Mouse (Mus musculus) neural tube, embryonic 10.5 days (tissue): Measurements from ENCODE around the gene Adamtsl1.

Source experiments
- DNase-seq: peaks from one replicate; pipeline ENCODE4 v3.0.0-alpha.2; 2017; ENCODE audit warnings: low spot score; ENCODE audit errors: extremely low spot score

Gene Adamtsl1

DNA sequence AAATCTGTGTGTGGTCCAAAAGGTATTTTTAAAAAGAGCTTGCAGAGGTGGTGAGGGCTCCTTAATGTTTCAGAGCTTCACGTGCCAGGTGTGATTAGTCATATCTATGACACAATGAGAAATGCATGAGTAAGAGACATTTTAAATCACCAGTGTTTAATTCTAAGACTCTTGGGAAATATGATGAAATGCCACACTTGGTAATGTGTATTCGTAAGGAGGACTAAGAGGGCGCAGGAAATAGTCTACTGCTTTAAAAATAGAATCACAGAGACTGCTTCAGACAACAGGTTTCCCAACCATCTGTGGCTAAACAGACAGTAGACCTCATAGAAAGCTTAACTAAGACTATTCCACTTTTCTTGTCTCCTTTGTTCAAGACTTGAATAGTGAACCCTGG, 406.5 kb downstream of the Adamtsl1 start:
- no peak for DNase-seq

DNA sequence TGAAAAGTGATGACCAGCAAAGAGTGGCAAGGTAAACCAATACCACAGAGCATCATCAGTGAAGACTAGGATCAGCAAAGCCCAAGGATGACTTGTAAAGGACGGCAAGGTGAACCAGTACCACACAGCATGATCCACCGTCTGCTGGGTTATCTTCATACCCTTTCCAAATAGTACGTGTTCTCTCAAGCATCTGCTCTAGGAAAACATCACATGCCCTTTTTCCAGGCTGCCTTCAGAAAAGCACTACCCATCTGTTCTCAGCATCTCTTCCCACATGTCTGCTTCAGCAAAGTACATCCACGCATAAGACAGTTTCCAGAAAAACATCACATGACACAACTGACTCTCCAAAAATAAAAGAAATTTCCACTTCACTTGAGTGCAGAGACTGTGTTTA, 408.8 kb downstream of the Adamtsl1 start:
- no peak for DNase-seq

DNA sequence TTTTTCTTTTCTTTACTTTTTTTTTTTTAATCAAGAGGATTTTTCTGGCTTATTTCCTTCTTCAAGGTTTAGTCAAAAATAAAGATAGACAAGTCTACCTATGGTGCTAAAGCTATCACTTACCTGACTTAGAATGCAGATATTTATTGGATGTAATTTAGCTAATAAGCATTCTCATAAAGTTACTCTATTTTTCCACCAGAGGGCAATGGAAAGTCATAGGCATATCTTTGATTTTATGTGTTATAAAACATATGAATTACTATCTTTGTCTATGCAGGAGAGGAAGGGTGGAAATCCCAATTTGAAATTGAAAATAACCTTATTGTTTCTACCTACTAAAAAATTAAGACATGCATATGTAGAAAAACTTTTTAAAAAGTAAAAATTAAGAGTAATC, 418.2 kb downstream of the Adamtsl1 start:
- DNase-seq, result no peak

DNA sequence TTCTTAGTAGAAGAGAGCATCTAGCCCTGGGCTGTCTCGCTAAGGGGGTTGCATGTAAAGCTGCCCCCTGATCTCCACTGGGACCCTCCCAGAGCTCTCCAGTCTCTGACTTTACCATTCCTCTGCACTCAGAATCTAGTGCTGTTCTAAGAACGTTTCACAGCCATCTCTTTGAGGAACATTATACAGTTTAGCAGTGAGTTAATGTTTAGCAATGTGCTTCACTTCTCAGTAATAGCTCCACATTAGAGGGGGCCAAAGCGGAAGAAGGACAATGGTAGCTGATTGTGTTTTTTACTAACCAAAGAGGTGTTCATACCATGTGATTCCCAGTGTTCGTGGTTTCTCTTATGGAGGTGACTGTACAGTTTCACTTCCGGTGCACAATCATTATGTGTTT, 425.5 kb downstream of the Adamtsl1 start:
- DNase-seq, result no peak

DNA sequence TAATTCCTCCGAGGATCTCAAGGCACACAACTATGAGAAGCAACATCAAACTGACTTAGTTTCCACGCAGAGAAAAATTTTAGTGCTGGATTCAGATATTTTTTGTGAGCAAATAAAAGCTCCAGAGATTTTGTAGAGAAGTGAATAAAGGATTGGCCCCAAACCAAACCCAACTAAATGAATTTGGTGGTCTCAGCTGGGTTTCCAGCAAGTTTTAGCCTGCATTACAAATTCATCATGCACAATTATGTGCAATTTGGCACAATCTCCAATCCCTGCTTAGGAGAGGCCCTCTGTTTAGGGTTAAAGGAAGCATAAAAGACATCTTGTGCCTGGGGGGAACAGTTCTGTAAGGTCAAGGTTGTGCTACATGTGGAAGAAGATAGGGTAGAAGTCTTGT, 427.9 kb downstream of the Adamtsl1 start:
- no peak for DNase-seq

DNA sequence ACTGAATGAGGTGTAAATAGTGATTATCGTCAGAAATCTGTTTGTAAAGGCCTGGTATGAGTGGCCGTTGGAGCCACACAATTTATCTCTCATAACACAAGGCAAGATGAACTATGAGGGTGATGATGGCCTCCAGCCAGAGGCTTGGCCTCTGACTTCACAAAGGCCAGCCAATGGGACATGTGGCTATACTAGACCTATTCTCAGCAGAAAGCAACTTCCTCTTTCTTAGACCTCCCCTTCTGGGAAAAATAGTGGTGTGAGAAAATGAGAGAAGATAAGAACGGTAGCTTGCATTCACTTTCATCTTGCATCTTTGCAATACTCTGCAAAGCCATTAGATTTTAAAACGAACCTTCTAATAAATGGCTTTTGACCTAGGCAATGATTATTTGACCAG, 439.6 kb downstream of the Adamtsl1 start:
- no peak for DNase-seq

DNA sequence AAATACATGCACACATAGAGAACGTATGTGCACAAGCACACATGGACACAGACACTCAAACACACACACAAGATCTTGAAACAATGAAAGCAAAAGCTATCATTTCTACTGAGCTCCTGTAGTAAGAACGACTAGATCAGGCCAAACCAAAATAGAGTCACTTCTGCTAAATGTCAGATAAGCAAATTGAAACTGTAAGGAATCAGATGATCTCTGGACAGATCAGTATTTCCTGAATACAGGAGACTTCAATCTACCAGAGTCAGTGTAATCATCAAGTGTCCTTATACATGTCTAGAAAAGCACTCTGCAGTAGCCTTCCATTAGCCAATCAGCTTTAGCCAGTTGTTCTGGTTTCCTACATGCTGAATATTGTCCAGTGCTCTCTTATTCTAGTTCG, 441.4 kb downstream of the Adamtsl1 start:
- no peak for DNase-seq

DNA sequence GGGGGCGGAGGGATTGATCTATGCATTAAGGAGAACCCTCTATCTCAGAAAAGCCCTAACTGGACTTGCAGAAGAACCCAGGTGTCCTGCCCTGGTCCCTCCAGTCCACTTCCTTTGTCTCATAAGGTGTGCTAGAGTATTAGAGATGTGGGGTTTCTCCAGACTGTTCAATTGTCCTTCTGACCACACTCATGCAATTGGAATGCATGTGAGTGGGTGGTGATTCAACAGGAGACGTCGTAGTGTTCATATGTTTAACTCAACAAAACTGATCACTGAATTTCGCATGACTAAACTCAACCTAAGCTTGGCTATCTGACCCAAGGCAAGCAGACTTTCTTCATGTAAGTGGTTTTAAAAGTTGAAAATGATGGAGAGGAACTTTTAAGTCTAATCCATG, 443.3 kb downstream of the Adamtsl1 start:
- DNase-seq, result no peak

DNA sequence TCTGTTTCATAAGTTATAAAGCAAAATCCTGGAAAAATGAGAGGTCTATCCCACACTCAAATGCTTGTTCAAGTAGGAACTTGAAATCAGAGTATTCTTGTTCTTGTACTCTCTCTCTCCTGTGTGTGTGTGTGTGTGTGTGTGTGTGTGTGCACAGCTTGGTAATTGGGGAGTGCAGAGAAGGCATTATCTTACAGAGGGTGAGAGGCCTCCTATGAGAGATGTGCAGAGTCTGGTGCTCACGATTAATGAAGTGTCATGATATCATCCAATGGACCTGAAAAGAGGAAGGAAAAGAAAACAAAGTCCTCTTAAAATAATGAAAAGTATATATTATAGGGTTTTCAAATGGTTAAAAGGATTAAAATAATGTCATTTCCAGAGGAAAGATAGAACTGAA, 443.9 kb downstream of the Adamtsl1 start:
- no peak for DNase-seq

DNA sequence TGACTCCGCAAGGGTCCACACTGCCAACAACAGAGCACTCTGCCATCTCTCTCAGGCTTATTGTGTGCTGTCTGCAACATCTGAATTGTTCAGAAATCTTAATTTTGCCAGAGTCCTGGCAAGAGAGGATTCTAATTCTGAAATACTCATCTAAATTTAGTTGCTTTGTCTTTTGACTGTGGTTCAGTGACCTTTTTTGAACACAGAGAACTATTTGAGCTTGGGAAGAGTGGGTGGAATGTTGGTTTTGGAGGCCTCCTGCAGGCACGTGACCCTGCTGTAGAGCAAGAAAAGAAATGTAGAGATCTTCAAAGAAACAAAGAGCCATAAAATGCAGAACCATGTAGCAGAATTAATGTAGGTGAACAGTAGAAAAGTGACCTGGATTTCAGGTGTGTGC, 445.0 kb downstream of the Adamtsl1 start:
- DNase-seq, result no peak

DNA sequence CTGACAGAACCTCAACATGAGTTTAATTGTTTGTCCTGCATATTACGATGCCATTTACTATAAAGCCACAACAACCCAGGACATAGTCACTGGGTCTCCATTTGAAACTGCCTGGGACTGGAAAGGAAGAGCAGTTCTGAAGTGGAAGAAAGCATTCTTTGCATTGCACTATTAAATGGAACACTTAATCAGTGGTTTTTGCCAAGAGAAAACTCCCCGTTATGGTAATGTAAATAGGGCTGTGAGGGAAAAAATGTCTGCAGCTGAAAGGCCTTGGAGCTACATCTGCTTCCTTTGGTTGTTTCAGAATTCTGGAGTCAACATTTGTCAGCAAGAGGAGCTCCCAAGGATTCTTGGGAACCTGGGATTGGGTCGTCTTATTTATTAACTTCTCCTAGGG, 462.2 kb downstream of the Adamtsl1 start:
- no peak for DNase-seq

DNA sequence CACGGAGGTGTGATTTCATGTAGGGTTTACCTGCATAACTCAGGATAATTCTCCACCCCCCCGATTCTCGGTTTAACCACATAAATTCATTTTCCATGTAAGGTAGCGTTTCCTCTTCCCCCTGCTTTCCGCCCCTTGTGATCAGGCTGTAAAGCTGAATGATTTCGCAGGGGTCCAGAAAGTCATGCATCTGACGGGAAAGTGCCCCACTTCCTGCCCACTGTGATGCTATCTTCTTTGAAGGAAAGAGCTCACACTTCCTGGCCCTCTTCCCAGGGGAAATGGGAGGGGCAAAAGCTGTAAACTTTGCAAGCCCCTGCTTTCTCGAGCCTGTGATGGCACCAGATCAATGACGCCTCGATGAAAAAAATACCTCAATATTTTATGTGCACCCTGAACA, 465.2 kb downstream of the Adamtsl1 start:
- DNase-seq, result no peak

DNA sequence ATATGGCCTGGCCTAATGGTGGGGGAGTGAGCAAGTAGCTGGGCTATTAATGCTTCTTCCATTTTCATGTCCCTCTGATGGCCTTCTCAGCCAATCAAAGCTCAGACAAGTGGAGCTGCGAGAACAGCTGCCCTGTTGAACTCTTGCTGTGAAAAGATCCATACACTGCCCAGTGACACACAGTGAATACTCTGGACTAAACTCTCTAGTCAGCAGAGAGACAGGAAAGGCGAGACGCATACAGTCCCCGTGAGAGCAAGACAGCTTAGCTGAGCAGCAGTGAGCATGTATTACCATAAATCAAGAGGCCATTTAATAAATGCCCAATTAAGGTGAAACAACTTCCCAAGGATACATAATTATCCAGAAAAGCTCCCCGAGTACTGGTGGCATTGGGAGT, 492.6 kb downstream of the Adamtsl1 start:
- no peak for DNase-seq

DNA sequence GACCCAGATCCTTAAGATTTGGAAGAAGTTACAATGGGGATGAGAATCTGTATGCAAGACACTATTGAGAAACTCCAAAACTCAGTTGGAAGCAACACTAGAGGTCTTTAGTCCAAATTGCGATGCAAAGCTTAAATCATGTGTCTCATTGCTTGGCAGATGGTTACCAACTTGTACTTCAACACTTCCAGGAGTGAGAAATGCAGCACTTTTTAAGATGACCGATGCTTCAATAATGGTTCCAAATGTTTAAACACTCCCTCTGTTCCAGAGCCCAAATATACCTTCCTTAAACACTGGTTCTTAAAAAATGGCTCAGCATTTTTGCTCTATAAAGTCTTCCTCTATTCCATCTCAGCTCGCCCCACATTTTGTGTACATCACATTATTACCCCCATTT, 499.7 kb downstream of the Adamtsl1 start:
- no peak for DNase-seq

DNA sequence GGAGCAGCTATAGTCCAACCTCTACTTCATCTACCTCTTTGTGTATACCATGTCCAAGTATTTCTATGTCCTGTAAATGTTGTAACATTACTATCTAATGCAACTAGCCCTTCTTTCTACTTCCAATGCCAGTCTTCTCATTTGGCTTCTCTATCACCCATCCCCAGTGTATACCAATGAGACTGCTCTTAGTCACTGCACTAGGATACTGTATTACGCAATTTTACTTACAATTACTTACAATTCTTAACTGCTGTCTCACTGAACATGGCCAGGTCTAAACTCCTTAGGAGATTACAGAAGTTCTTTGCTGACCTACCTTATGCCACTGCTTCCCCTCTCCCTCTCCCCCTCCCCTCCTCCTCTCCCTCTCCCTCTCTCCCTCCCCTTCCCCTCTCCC, 505.0 kb downstream of the Adamtsl1 start:
- no peak for DNase-seq

DNA sequence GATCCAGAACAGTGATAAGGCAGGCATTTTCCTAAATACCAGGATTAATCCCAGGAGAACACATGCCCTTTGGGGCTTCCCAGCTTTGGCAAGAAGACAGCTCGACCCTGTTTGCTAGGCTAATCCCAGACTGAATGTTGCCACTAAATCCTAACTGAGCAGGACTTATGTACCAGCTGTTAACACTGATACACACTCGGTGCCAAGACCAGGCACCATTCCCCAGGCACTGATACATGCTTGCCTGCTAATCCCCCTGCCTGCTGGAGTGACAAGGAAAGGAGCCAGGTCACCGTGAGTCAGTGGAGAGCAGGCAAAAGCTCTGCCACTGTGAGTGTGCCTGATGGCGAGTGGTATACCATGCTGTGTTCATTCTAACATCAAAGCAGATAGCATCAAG, 505.6 kb downstream of the Adamtsl1 start:
- no peak for DNase-seq

DNA sequence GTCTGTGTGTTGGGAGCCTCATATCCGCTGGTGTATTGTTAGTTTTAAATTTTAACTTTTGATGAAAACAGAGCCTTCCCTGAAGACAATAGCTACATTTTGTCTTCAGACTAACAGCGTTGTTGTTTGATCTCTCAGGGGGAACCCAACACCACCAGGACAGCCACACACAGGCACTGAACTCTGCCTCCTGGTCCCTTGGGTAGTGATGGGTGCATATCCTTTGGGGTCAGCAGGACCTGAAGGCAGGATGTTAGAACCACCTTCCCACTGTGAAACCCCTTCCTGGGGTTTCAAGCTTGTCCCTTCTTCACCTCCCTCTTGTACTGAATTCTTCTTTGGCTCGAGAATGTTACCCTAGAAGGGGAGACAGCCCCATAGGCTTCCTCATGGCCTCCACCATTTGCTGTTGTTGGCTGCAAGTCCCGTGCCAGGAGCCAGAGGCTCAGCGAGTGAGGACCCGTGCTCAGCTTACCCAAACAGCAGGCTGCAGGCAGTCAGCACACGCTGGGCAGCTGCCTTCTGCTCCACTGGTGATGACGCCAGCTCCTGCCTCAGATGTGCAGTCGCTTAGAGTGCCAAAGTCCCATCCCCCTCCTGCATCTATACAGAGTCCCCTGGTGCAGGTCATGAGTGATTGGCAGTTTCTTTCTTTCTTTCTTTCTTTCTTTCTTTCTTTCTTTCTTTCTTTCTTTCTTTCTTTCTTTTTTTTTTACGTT, 506.6 kb downstream of the Adamtsl1 start:
- peak; percentile 22 for DNase-seq

DNA sequence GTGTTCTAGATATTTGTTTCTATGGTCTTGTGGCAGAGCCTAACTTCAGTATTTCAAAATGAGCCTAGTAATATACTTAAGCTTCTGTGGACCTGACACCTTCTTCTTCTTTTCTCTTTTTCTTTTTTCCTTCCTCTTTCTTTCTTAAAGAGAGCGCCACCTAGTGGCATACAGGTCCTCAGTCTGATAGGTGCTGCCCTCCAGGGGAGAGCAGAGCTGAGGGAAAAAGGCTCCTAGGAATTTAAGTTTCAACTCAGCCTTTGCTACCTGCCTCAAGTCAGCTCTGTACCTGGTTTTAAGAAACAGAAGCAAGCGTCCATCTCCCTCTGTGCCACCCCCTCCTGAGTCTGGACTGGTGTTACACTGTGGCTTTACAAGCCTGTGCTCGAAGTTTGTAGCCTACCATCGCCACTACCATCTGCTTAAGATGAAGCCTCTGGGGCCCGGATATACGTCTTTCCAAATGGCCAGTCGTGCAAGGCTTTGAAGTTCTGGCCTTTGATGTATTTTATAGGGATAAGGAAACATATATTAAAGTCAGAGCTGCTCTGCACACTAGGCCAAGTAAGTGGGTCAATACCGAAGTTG, 510.7 kb downstream of the Adamtsl1 start:
- DNase-seq, result peak; percentile 37

DNA sequence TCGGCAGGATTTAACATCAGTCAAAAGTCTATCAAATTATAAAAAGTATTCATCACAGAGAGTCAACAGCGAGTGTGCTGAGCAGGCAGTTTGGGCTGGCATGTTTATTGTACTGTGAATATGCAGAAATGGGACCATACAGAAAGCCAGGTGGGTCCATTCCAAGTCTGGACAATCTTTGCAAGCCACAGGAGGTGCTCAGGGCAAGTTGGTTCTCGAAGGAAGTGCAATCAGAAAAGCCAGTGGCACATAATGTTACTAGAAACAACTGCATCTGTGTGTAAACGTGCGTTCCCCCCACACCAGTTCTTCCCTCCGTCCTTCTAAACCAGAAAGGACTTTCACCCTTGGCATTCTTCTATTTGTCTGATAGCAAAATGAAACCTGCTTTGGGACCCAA, 515.5 kb downstream of the Adamtsl1 start:
- no peak for DNase-seq

DNA sequence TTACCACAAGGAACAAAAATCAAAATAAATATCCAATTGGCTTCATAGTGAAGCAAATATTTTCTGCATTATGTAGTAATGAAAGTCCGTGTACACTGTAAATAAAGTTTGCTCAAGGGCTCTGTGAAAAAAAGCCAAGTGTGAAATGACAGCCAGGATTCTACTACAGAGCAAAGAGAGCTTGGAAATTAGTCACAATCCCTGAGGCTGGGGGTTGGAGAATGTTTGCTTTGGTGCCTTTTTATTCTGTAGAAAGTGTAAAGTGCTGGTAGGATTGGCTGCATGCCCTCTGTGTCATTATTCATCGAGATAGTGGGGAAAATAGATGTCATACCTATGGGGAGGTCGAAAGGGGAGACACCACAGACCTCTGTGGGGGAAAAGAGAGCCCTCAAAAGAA, 516.2 kb downstream of the Adamtsl1 start:
- no peak for DNase-seq

DNA sequence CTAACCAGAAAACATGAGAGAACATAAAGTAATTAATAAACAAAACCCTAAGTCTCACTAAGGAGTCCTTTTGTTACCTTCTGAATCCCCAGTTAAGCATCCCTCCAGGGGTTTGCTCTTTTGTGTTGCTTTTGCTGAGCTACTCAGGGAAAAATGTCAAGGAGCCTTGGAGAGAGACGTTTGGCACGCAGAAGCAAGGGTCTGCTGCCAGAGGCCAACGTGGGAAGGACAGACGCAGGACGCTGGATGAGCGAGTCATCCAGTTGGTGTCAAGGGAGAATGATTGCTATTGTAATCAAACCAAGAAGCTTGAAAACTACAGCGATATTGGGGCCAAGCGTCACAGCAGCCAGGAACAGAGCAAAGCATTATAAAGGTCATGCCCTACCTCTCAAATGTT, 517.1 kb downstream of the Adamtsl1 start:
- DNase-seq, result no peak

DNA sequence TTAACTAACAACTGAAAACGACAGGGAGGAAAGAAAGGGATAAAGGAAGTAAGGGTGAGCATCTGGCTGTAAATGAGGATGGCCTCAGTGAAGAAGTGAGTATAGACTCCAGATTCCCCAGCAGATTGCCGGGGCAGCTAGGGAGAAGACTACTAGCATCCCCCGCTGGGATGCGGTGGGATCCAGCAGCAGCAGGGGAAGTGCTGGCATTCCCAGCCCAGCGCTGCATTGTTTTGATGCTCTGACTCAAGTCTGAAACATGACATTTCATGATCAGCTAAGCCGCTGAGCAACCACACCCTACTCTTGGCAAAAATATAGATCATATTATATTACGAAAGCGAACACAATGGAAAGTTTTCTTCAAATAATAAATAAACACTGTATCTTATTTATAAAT, 526.9 kb downstream of the Adamtsl1 start:
- DNase-seq, result no peak

DNA sequence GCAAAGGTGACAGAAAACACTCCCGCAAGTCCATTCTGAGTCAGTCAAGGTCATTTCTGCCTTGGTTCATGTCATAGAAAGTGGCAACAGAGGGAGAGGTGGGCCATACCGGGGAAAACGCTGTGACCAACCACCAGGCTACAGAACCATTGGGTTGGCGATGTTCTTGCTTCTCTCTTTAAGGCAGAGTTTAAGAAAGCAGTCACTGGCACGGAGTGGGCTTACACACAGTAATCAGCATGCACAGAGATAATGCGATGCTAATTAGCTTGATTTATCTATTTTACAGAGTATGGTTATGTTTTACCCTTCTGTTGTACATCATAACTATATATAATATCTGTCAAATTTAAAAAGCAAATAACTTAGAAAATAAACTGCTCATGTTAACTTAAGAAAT, 531.5 kb downstream of the Adamtsl1 start:
- DNase-seq, result no peak

DNA sequence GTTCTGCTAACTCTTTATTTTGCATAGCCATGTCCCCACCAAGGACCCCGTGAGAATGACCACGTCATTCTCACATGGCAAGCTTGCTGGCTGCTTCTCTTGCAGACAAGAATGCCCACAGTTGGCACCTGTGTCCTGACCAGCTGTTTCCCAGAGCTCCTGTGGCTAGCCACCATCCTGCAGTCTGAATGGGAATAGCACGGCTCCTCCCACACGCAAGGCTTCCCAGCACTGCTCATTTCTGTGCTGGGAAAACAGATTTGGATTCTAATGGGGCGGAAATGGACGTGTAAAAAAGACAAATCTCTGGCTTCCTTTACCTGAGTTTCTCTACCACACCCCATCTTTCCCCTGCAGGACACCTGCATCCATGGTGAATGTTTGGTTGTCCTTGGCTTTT, 531.9 kb downstream of the Adamtsl1 start:
- no peak for DNase-seq
